Mouse (Mus musculus) heart, embryonic 15.5 days (tissue): ENCODE data around the gene Cycs. TPM values are rescaled to one million over a fixed set of nuclear protein-coding genes. Genes with fewer than 3 reads are reported as not detected.

ENCODE experiments used
- ATAC-seq: fragments of 200-750 bp; cut with Nextera tagmentation; replicated peaks from 2 replicates; pipeline ENCODE4 v1.8.0; 2017; ENCODE audit warnings: low read depth, moderate TSS enrichment; ENCODE audit not compliant: insufficient number of reproducible peaks, insufficient read depth, low FRiP score
- H3K27ac ChIP-seq: fragments of 300-500 bp; sonication (generic); 2 replicates; pipeline ENCODE4 v1.5.1; 2015; ENCODE audit warnings: mild to moderate bottlenecking, inconsistent platforms
- H3K27me3 ChIP-seq: fragments of 300-500 bp; sonication (generic); 2 replicates; pipeline ENCODE4 v1.6.1; 2015; ENCODE audit warnings: inconsistent platforms
- H3K36me3 ChIP-seq: fragments of 300-500 bp; sonication (generic); 2 replicates; pipeline ENCODE4 v1.6.1; 2015; ENCODE audit warnings: mild to moderate bottlenecking, inconsistent platforms
- H3K4me1 ChIP-seq: fragments of 300-500 bp; sonication (generic); replicated peaks from 2 replicates; pipeline ENCODE4 v1.6.1; 2015; ENCODE audit warnings: inconsistent platforms
- H3K4me2 ChIP-seq: fragments of 300-500 bp; sonication (generic); 2 replicates; pipeline ENCODE4 v1.6.1; 2015; ENCODE audit warnings: inconsistent platforms, mild to moderate bottlenecking, moderate library complexity
- H3K4me3 ChIP-seq: fragments of 300-500 bp; sonication (generic); 2 replicates; pipeline ENCODE4 v1.5.1; 2015; ENCODE audit warnings: mild to moderate bottlenecking, inconsistent platforms
- H3K9ac ChIP-seq: fragments of 300-500 bp; sonication (generic); 2 replicates; pipeline ENCODE4 v1.6.1; 2015; ENCODE audit warnings: mild to moderate bottlenecking, inconsistent platforms
- H3K9me3 ChIP-seq: fragments of 300-500 bp; sonication (generic); replicated peaks from 2 replicates; pipeline ENCODE4 v1.6.1; 2016; ENCODE audit warnings: inconsistent platforms
- WGBS: fragments of 180-500 bp; shearing (Covaris S2); methylation state at CpG from one replicate; pipeline ENCODE4 v1.1.7; 2015; ENCODE audit warnings: mixed read lengths; 5-methylcytosine and 5-hydroxymethylcytosine counted together
- microRNA-seq: library from miRNA; unstranded; fragments of <30 nt; microRNA quantifications from one replicate; pipeline ENCODE4, GENCODE M21; 2016
- polyA plus RNA-seq: library from polyadenylated mRNA; unstranded; fragments of >200 nt; fragmentation: Nextera tagmentation; extraction: Ambion mirVana; gene quantifications from 2 replicates; pipeline ENCODE4 v1.2.1, GENCODE M21; 2015

Gene Cycs
- polyA plus RNA-seq, 1 experiment from 2014 or later, result 216 TPM

DNA sequence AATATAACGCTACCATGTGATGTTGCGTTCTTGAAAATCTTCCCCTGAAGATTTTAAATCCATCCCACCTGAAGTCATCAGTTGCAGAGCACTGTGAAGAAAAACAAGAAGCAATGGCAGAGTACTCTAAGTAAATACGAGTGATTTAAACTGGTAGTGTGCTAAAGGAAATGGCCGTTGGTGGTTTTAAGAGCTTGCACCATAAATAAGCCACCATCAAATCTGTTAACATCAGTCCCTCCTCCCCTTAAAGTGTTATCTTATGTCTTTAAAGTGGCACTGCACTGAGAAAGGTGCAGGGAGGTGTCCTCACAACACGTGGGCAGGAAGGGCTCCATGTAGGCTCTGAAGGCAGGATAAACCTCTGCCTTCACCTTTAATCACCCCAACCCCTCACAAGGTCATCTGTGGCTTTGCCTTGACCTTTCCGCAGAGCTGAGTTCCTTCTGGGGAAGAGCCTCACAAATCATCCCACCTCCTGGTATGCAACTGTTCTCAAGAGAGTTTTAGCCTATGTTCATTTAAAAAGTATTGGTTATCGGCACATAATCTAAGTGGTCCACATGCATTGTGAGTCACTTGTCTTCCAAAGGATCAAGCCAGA lies 44.7 kb downstream of the Cycs start:
- no peaks in the 10 kb centered on the region for H3K4me1 ChIP-seq
- ATAC-seq, result no peak
- no peak overlapping the region for H3K4me3 ChIP-seq
- H3K27me3 ChIP-seq, result no peaks in the 10 kb centered on the region
- H3K27ac ChIP-seq, result no peak overlapping the region
- no peaks in the 10 kb centered on the region for H3K36me3 ChIP-seq
- H3K4me2 ChIP-seq, result no peak overlapping the region
- H3K9ac ChIP-seq, result no peak overlapping the region
- 68% methylated on average over 7 of the region's 7 CpGs for WGBS
- no peaks in the 10 kb centered on the region for H3K9me3 ChIP-seq

DNA sequence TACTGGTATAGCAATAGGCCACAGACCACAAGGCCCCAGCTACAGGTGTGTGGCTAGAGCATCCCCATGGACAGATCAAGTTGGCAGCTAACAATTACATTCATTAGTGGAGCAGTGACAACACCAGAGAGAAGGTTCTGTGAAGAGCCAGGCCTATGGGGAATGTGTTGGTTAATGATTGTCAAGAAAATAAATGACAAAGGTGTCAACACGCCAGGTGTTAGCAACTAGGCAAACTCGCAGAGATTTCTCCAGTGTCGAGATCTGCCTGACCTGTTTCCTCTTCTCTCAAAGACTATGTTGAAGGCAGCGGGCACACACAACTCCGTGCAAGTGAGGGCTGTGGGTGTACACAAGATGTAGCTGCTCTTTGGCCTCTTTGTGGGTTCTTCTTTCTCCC lies 46.2 kb downstream of the Cycs start:
- WGBS, result 82% methylated on average over 5 of the region's 5 CpGs
- Histone ChIP-seq H3K4me2 (no peak overlapping the region), H3K9me3 (no peaks in the 10 kb centered on the region), H3K27ac (no peak overlapping the region), H3K4me3 (no peak overlapping the region), H3K9ac (no peak overlapping the region), H3K4me1 (no peaks in the 10 kb centered on the region), H3K27me3 (no peaks in the 10 kb centered on the region), H3K36me3 (no peaks in the 10 kb centered on the region)
- no peak for ATAC-seq

DNA sequence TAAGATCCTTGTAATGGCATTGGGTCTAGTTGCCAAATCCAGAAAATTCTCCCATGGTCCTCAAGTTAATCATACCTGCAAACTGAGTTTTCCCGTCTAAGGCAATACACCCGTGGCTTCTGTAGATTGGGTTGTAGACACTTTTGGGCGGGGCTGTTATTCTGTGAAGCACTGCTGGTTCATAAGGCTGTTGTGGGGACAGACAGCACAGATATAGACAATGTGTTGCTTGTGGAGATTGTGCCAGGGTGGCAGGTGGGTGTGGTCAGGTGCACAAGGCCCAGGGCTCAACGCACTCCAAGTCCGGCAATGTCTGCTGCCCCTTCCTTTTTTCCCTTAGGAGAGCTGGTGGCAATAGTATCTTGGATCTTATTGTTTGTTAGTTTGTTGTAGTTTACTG lies 48.0 kb downstream of the Cycs start:
- H3K9ac ChIP-seq, result no peak overlapping the region
- H3K4me2 ChIP-seq, result no peak overlapping the region
- H3K36me3 ChIP-seq, result no peaks in the 10 kb centered on the region
- H3K4me1 ChIP-seq, result no peaks in the 10 kb centered on the region
- no peaks in the 10 kb centered on the region for H3K9me3 ChIP-seq
- H3K27me3 ChIP-seq, result no peaks in the 10 kb centered on the region
- H3K27ac ChIP-seq, result no peak overlapping the region
- 86% methylated on average over 5 of the region's 5 CpGs for WGBS
- no peak for ATAC-seq
- no peak overlapping the region for H3K4me3 ChIP-seq

Small RNA genes lying within 50 kb of the gene (microRNA-seq; reads per million reads assigned to microRNA genes)
- not detected for gene Mir6371

Other genes with a start within 250 kb of the Cycs start
- gene Osbpl3, start 110.3 kb downstream of the Cycs start, polyA plus RNA-seq, result 15.6 and 15.8 TPM in 2 replicates
- gene 4921507P07Rik, start 30.1 kb upstream of the Cycs start, polyA plus RNA-seq, result 0.34 and 0.37 TPM in 2 replicates
- gene Npvf, start 87.9 kb upstream of the Cycs start, polyA plus RNA-seq, result 0.15 and 0.18 TPM in 2 replicates